Mouse (Mus musculus) spleen, postnatal 36 days (tissue): ENCODE measurements at regions not wholly inside any gene's neighbourhood (a gene's known extent, or its start where the extent isn't known, plus 50 kb on each side); places are given as distances from the start of the nearest gene placed in this dataset.
A peak's percentile ranks its signal among the peaks of the same experiment; 100 is the strongest.
"Not testable (repeated sequence)": the region's sequence is repeated elsewhere in the genome, so short reads cannot be mapped to it uniquely, and the experiment has no call there.

Source experiments
- DNase-seq, 2 experiments: peaks; one replicate each; pipeline ENCODE4 v3.0.0; 2022; ENCODE audit warnings: low spot score in 2 of 2, mixed read lengths in 1 of 2

DNA sequence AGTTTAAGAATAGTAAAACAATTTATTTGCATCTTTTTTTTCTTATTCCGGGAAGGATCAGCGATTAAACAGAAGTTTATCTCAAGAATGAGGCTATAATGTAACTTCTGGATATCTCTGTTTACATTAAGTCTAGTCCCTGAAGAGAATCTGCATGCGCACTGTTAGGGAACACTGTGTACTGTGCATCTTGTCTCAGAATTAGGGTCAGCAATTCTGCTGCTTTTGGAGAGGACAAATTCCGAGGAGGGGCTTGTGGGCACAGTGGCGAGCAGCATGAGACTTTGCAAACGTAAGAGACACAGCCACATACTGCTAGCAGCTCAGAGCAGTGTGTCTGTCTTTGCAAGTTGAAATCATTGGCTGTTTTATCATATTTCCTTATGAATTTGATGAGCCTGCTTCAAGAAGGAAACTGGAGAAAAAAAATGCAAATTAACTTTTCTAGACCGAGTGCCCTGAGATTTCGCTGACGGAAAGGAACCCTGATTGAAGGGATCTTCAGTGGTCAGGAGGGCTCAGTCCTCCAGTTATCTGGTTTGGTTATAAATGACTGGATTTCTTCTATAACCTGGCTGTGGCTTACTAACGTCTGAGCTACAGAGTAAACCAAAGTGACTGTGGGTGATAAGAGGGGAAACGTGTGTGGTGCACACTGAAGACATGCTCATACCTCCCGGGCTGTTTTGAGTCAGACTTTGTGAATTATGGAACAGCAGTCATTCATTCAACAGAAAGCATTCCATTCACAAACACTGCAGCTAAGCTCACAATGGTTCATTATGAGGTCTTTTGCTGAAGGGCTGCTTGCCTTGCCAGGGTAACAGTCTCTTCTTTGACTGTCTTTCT lies 305.1 kb downstream of the Ets1 start:
- no peak for DNase-seq

GRCm38 (mm10) chr9:32941768-32942030 lies 305.7 kb downstream of the Ets1 start:
- peak in 1 of 2 experiments; percentile 44 for DNase-seq

DNA sequence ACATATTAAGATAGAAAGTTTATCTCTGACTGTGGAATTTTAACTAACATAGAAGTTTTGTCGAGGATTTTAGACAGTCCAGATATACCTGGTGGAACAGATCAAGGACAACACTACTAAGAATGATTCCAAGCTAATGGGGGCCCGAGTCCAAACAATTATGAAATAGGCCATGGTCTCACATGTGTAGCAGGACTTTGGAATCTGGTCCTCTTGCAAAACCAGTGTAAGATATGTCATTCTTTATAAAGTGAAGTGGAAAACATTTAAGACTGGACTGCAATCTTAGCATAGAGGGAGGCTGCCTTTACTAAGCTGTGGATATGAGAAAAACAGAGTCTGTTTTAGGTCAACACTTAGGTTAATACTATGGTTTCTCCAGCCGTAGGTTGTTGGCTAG lies 311.2 kb downstream of the Ets1 start:
- no peak for DNase-seq

- DNase-seq: no peak
Measured at GRCm38 (mm10) chr9:32949036-32949435, 313.0 kb downstream of the Ets1 start.

GRCm38 (mm10) chr9:32958716-32959115 lies 322.7 kb downstream of the Ets1 start:
- DNase-seq: no peak

DNA sequence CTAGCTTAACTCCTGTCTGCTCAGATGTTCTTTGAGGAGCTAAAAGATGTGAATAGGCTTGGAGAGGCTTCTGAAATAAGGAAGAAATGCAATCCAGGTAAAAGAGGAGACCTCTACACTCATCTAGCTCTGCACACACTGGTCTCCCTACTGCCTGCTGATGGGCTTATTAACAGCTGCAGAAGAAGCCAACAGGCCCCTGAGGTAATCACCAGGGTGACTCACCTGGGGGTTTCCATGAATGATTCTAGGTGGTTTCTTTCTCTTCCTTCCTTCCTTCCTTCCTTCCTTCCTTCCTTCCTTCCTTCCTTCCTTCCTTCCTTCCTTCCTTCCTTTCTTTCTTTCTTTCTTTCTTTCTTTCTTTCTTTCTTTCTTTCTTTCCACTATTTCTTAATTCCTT lies 323.4 kb downstream of the Ets1 start:
- not testable (repeated sequence) for DNase-seq

DNA sequence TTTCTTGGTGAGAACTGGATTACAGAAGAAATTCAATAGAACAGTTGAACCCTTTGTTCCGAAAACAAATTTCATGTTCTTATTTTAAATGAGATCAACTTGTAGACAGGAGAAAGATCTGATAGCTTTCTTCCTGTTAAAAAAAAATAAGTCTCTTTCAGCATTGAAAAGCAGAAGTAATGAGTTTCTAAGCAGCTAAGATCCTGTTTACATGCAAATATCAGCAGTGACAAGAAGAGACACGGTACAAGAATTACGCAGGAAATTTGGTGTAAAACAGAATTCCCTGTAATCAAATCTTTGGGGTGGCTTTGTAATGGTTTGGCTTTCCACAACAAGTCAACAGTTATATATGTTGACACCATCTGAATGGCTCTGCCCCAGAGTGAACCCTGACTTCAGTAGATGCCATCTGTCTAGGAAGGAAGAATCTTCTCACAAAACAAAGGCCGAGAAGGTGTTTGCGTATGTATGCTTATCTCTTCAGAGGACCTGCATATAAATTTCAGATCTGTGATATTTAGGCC lies 326.7 kb downstream of the Ets1 start:
- peak in 1 of 2 experiments; percentile 25 for DNase-seq

- DNase-seq: no peak
Measured at GRCm38 (mm10) chr9:32968446-32968845, 332.4 kb downstream of the Ets1 start.

- DNase-seq: no peak
Measured at GRCm38 (mm10) chr9:32971421-32971820, 335.4 kb downstream of the Ets1 start.

GRCm38 (mm10) chr9:32971926-32972325 lies 335.9 kb downstream of the Ets1 start:
- no peak for DNase-seq

- no peak for DNase-seq
Measured at GRCm38 (mm10) chr9:32972431-32973052, 336.5 kb downstream of the Ets1 start.

- no peak for DNase-seq
Measured at GRCm38 (mm10) chr9:32977732-32978131, 341.7 kb downstream of the Ets1 start.

- no peak for DNase-seq
Measured at GRCm38 (mm10) chr9:32980846-32981245, 344.8 kb downstream of the Ets1 start.

GRCm38 (mm10) chr9:32983182-32983581 lies 347.2 kb downstream of the Ets1 start:
- no peak for DNase-seq

DNA sequence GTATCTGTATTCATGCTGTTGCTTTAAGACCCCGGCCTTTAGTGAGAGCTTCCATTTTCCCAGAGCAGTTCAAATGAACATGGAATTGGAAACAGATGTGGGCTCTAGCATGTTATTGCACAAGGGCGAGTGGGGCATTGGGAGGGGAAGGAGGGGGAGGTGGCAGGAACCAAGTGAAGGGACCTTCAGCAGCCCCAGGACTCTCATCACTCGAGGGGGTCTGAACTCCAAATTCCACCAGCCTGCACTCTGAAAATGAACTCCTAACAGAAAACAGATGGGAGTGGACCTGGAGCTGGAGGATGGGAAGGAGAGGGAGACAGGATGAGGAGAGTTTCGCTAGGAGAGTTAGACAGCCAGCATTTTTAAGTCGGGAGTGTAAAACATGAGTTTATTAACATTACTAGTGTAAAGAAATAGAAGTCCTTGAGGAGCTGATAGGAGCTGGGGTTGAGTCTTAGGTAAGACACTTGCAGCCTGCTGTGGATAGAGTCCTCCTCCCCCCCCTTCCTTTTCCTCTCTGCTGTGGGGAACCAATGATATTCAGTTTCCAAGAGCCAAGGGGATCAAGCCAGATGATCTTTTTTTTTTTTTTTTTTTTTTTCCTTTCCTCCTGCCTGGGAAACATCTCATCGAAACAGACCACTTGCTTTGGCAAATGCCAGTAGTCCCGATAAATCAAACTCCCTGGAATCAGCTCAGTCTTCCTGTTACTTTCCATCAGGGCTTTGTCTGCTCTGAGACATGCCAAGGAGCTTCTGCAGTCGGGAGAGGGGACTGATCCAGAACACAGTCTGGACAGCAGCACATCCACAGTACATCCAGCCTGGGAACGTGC lies 351.0 kb downstream of the Ets1 start:
- no peak for DNase-seq

DNA sequence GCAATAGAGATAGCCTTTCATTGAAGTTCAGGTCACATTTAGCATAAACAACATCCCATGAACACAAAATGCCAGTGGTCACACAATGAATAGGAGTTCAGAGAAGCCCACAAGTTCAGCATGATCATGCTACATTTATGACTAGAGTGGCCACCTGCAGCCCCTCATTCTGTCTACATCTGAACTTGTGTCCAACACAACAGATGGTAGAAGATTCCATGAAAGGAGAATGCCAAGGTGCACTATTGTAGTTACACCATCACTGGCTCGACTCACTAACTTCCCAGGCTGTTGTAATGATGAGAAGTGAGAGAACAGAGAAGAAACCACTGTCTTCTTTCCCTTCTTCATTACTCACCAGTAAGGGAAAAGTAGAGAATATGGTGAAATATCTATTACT lies 353.0 kb downstream of the Ets1 start:
- DNase-seq: no peak

GRCm38 (mm10) chr9:32998323-32998722 lies 362.3 kb downstream of the Ets1 start:
- no peak for DNase-seq

GRCm38 (mm10) chr9:33000691-33001164 lies 364.7 kb downstream of the Ets1 start:
- DNase-seq: no peak

DNA sequence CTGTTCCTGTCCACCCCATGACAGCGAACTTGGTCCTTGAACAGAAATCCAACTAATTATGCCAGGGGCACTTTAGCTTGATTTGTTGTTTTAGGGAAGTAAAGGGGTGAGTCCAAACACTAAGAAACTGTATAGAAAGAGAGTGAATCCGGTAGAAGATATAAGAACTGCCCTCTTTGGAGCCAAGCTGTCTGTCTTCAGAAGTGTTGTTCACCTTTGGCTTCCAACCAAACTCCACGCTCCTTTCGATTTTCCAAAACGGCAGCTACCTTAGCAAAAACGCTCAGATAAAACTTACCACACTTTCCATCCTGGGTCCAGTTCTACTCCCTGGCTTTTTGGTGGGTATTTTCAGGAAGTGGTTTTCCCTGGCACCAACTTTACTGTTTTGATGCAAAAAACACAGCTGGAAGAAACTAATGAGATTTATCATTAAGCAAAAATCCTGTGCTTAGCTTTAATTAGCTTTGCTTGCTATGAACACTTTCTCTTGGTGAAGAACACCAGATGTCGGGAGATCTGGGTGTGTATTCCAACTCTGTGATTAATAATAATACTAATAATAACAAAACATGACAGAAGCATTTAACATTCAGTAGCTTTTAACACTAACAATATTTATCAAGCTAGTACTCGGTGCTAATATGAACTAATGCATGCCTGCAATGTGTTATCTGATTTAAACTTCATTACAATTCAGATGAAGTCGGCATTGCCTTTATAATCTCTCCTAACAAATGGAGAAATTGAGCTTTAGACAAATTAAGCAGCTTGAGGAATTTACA lies 365.3 kb downstream of the Ets1 start:
- DNase-seq: no peak

DNA sequence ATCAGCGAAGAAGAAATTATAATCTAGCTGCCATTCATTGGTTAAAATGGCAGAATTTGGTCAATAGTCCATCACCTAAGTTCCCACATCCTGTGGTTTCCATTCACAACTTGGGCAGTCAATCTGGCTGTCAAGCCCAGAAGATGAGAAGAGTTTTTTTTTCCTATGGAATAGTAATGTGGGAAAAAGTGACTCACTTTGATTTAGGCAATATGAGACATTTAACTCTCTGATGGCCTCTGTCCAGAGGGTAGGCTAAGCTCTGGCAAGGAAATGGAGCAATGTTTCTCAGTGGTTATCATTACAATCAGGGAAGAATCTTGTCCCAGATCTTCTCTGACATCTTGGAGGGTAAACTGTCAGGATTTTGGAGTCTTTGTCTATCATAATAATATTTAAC lies 367.9 kb downstream of the Ets1 start:
- DNase-seq: no peak

- DNase-seq: peak in 1 of 2 experiments; percentile 8
Measured at GRCm38 (mm10) chr9:33004536-33004935, 368.5 kb downstream of the Ets1 start.
